Mouse (Mus musculus) erythroblast, embryonic 14.5 days (primary cell): ENCODE results near the gene BC025920.

Experiments used
- GATA1 ChIP-seq: IDR thresholded peaks from 2 replicates; pipeline ENCODE4 v1.6.1; 2012; ENCODE audit warnings: low read length, inconsistent platforms, mixed read lengths
- TAL1 ChIP-seq: IDR thresholded peaks from 3 replicates; pipeline ENCODE4 v1.6.1; 2012; ENCODE audit warnings: low read length, inconsistent platforms, mixed read lengths

DNA sequence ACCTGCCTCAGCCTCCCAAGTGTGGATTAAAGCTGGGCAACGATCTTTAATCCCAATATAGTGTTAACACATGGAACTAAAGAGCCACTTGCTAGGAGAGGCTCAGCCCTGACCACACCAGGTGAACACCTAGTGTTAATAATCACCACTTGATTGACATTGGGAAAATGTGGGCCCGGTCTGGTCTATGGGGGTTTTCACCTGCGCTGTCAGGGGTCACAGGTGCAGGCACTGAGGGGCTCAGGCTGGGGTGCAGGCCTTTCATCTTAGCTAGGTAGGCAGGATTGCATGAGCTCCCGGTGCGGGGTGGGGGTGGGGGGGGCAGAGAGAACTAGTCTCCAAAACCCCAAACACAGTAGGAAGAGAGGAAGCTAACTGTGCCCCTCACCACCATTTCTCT is 6.4 kb upstream of the BC025920 start:
- TF ChIP-seq GATA1: no peak
- no peak for TF ChIP-seq TAL1
